Mouse (Mus musculus) right cerebral cortex, adult 18-20 months (tissue): ENCODE measurements around the gene Rhbdf1.
"Not testable (repeated sequence)": the region's sequence is repeated elsewhere in the genome, so short reads cannot be mapped to it uniquely, and the experiment has no call there.

Source experiments
- DNase-seq: peaks from one replicate; pipeline ENCODE4 v3.0.0; 2022; ENCODE audit warnings: mixed read lengths

Rhbdf1 gene

DNA sequence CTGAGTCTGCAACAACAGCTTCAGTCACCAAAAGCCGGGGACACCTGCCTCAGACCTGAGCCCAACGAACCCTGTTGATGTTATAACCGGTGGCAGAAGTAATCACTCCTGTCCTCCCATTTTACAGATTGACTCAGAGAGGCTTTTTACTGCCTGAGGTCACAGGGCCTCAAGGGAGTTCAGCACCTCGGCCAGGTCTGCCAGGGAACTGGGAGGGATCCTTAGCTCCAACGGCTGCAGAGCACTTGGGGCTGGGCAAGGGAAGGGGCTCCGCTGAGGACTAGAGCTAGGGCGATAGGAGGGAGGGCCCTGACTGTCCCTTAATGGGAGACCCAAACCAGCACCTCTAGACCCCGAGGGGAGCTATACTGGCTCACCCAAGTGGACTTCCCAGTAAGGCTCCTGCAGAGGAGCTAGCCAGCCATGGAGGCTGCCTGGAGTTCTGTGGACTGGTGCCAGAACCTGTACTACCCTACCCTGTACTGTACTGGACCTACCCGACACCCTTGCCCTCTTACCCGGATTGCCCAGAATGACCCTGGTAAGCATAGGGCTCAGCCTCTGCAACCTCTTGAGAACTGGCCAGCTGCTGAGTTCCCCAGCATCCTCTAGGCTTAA lies 1.4 kb downstream of the Rhbdf1 start:
- DNase-seq: no peak

DNA sequence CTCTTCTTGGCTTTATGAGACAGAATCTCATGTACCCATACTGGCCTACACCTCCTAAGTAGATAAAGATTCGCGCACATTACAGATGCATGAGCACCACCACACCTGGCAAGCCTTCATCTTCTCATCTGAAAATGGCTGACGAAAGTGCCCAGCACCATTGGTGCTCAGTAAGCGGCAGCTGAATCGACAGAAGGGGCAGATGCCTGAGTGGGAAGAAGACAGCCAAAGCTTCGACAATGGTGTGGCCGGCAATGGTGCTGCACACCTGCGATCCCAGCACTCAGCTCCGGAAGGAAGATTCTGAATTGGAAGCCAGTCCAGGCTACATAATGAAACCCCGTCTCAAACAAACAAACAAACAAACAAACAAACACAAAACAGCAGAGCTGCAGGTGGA lies 2.8 kb downstream of the Rhbdf1 start:
- no peak for DNase-seq

DNA sequence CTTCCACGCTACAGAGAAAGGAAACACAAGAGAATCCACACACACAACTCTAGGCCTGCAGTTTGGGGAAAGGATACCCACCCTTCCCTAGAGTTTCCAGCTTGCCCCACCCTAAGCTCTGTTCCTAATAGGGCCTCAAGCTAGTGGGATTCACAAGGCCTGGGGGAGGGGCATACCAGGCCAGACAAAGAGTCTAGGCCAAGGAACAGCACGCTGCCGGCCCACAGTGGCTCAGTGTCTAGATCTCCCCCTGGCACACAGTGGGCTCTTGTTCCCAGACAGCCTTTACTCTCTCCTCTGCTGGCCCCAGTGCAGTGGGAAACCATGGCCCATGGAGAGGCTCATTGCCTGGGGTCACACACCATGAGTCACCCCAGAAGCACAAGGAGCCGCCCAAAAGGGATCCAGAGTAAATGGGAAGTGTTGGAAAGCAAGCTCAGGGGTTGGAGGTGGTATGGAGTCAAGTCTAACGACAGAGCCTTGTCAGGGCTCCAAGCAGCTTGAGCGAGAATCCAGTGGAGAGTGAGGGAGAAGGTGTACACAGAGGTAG lies 3.5 kb downstream of the Rhbdf1 start:
- no peak for DNase-seq

DNA sequence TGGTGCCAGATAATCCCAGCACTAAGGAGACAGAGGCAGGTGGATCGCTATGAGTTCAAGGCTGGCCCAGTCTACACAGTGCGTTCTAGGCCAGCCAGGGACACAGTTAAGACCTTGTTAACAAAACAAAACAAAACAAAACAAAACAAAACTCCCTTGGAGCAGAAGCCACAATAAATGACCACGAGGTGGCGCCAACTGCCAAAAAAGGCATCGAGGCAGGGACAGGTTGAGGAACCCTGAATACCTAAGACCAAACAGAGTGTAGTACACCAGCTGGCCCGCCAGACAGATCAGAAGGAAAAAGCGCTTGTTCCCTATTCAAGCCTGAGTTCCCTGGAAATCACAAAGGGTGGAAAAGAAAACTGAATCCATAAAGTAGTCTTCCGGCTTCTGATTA lies 5.2 kb downstream of the Rhbdf1 start:
- DNase-seq: no peak

DNA sequence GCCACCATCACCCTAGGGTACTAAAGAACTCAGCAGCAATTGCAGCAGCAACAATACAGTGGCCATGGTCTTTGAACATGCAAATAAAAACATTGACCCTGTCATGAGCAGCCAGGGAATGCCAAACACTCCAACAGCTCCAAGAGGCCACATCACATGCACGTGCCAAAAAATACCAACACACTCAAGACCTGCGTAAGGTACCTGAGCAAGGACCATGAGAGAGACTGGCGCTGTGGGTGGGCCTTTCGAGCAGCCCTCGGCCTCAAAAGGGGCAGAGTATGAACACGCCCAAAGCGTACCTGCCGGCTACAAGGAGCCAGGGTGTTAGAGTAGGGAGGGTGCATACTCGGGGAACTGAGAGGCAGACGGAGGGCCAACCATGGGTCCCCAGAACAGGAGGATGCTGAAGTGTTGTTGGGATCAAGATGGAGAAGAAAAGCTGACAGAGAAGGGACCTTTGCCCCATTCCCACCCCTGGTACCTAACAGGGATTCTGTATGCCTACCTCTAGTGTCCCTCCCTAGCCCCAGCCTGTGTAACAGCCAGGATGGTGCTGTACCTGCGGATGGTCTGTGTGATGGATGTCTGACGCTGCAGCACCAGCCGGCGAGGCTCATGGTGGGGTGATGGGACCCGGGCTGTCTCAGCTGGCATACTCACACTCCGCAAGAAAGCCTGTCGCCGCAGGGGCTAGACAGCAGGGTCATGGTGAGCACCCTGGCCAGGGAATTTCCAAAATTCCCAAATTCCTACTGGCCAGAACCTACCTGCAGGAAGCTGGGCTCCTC lies 6.5 kb downstream of the Rhbdf1 start:
- no peak for DNase-seq

DNA sequence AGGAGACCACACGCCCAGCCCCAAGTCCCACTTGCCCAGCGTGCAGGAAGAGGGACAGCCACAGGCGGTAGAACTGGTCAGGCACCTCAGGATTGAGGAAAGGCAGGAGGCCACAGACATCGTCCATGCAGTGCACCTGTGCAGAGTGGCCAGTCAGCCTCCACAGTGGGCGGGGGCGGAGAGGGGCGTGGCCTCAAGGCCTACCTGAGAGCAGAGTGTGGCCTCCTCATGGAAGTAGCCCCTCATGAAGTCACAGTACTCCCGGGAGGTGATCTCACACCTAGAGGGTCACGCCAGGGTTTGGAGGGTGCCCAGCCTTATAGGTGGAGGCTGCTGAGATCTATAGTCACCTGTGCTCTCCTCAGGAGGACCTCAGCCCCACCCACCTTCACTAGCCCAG lies 11.5 kb downstream of the Rhbdf1 start:
- DNase-seq: no peak

DNA sequence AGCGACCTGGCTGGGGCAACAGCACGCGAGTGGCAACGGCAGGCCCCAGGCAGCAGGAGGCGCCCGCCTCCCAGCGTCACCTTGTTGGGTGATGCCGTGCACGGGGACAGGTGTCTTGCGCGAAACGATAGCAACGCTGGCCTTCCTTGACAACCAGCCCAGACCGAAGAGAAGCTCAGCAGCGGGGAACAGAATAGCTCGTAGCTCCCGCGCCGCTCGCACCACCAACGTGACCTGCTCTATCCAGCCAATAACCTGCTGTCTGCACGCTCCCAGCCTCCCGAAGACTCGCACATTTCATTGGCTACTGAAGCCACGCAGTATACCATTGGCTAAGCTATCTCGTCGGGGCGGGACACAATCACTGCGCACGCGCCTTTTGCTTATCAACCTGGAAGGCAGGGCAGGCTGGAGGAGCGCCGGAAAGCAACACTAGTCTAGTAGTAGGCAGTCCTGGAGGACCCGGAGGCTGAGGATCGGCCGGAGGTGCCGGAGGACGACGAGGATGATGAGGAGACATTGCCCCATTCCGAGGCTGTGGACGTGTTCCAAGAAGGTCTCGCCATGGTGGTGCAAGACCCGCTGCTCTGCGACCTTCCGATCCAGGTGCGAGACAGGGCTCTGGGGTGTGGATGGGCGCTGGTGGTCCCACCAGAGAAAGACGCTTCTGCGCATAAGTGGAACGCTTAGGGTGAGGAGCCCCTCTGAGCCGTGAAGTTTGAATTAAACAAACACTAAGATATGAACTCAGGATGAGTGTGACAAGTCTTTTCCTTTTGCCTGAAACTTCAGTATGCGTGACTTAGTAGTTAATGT lies 16.8 kb downstream of the Rhbdf1 start, which contains the start of gene Snrnp25:
Gene Snrnp25 (plus strand): TSS at position 358 of the 816 bp plus-strand sequence.
- DNase-seq: peak; percentile 97

DNA sequence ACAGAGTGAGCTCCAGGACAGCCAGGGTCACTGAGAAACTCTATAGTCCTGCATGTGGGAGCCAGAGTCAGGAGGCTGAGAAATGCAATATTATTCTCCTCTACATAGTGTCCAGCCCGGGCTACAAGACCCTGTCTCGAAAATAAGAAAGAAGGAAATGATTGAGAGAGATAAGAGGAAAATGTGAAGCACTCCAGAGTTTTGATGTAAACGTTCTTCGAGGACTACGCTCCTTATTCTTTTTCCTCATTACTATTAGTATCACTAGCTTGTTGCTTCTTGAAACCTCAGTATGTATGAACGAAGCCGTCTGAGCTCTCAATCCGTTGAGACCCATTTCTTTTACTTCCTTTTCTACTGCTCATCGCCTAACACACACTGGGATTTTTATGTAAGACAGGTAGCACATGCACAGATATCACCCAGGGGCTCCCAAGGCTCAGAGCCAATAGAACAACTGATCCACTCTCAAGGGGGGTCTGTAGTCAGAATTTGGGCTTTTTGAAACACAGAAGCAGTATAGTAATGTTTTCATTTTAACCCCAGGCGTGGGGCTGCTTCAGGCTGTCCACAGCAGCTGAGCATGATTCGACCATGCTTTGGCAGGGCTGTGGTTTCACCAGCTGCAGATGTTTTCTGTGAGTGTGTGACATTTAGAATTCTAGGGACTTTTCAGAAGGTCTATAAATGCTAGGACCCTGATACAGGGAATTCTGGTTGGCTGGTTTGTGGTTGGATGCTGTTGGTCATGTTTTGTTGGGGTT lies 20.0 kb downstream of the Rhbdf1 start:
- no peak for DNase-seq

DNA sequence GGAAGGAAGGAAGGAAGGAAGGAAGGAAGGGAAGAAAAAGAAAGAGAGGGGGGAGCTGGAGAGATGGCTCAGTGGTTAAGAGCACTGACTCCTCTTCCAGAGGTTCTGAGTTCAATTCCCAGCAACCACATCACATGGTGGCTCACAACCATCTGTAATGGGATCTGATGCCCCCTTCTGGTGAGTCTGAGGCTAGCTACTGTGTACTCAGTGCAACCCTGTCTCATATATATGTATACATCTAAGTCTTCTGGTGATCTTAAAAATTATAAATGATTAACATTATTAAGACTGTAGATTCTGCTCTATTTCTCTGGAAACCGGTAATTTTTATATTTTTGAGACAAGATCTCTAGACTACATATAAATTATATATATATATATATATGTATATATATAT lies 21.1 kb downstream of the Rhbdf1 start:
- DNase-seq: not testable (repeated sequence)

DNA sequence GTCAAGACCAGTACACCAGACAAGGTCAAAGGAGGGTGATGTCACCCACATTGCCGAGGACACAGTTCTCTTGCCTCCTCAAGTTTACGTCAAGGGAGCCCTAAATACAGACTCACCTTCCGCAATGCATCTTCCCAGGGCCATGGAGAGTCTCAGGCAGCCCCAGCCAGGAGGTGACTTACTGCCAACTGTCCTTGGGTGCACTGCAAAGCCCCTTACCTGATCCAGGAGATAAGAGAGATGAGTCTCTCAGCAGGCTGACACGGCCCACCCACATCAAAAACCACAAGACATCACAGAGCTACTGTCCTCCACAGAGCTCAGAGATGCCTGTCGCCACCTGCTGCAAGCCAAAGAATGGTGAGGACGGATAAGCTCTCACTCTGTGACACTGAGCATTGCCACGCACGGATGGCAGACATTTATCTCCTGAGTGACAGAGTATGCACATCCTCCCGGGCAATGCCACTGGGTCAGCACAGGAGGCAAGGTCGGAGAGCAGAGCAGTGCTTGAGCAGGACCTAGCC lies 22.0 kb downstream of the Rhbdf1 start, which contains the start of gene Il9r:
Gene Il9r (minus strand): TSS at position 205 of the 527 bp plus-strand sequence.
- no peak for DNase-seq

DNA sequence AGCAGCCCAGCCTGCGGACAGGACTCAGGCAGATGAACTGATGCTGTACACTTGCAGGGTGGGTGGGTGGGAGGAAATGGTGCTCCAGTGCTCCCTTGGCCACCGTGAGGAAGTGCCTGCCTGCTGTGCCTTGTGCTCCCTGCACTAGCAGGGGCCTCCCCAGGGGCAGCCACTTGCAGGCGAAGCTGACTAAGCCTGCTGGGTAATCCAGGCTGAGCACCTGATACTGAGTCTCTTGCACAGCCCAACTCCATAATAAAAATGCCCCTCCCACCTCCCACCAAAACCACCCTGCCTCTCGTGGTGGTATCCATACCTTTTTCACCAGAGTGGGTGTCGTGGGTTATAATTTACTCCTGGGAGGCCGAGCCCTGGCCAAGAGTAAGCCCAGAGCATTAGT lies 22.9 kb downstream of the Rhbdf1 start:
- DNase-seq: no peak

DNA sequence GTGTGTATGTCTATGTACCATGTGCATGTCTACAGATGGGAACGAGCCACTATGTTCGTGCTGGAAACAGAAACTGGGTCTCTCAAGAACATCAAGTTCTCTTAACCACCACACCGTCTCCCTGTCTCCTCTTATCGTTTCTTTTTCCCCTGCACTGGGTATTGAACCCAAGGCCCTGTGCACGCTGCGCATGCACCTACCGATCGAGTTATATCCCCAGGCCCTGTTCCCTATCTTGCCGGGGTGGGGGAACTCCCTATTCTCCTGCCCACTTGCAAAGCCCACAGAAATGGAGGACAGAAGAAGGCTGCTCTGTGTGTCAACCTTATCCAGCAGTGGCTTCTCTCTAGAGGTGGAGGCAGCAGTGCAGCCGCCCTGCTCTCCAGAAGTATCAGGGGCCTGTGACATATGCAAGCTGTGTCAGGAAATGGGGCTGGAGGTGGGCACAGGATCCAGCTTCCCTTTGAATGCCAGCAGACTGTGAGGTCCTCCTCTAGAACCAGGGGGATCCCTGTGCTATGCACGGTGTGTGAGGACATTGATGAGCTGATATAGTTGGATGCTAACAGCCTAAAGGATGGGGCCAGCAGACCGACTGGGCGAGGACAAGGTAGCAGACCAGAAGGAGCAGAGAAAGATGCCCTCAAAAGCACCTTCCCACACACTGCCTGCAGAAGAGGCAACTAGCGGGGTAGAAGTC lies 23.7 kb downstream of the Rhbdf1 start:
- DNase-seq: no peak

DNA sequence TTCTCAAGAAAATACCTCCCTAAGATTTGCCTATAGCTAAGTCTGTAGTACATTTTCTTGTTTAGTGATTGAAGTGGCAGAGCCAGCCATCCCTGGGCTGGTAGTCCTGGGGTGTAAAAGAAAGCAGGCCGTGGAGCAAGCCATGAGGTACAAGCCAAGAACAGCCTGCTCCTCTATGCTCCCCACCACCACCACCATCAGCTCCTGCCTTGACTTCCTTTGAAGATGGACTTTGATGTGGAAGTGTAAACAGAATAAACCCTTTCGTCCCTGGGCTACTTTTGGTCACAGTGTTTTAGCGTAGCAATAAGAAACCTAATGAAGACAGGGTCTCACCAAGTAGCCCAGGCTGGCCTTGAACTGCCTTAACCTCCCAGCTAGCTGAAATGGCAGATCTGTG lies 24.3 kb downstream of the Rhbdf1 start:
- no peak for DNase-seq

DNA sequence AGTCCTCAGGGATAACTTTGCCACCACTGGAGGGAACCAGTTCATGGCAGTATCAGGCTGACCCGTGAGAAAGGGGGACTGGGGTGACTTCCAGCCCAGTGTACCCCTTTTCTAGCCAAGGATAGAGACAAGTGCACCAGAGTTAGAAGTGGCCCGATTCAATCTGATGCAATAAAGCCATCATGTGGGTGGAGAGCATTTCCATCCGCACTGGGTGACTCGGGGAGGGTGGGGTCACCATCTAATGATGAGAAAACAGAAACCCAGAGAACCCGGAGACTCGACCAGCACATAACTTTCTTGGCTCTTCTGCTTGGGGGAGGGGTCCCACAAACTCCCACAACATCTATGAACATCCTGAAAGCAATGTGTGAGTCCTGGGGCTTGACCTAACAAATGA lies 25.4 kb downstream of the Rhbdf1 start:
- no peak for DNase-seq

DNA sequence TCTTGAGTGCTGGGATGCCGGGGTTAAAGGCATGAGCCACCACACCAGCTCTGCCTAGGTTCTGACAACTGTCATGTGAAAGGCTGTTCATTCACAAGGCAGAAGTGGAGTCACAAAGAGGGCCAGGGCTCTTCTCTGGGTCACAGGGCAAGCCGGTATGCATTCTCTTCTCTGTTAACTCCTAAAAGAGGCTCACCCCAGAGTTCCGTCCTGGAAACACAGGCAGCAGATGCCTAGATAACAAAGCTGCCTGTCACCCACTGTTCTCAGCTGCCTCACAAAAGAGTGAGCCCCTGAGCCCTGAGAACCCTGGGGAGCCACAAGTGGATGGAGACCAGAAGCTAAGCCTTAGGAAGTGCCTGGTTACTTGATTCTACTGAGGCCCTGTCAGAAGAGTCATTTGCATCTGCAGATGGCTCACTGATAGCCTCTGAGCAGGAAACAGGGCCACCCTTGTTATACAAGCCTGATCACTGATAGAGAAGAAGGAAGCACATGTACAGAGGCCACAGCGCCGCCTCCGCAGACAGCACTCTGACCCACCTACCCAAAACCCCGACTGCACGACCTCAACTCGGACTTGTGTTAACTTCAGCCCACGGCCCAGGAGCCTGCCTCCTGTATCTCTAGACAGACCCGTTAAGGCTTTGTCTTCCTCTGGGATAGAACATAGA lies 26.1 kb downstream of the Rhbdf1 start:
- DNase-seq: no peak

DNA sequence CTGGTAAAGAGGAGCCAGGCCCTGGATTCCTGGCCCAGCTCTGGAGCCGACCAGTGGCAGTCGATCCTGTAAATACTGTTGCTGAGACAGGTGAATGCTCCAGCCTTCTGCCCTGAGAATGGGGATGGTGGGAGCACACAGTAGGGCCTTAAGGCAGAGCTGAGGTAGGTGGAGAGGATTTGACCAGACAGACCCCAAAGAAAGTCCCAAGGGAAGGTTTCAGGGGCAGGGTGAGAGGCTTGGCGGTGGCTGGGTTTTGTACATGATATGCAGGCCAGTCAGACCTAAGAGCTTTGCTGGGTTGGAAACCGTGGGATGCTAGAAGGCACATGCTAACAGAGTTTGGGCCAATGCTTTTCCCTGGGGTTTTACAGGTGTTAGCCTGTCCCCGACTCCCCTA lies 27.5 kb downstream of the Rhbdf1 start:
- no peak for DNase-seq

DNA sequence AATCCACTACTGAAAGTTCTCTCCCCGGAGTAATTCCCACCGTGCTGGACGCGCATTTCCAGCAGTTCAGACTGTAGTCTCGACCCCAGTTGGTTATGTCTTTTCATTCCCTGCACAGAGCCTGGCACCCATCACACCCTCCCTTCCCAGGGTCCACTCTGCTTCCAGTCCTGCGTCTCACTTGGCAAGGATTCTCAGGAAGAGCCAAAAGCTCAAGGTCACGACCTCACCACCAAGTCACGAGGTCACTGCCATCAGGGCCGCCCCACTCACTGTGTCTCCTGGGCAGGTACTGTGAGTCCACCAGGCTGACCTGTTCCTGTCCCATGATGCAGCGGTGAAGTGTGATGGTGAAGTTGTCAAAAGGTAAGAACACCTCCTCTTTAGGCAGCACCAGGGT lies 28.0 kb downstream of the Rhbdf1 start:
- DNase-seq: no peak

DNA sequence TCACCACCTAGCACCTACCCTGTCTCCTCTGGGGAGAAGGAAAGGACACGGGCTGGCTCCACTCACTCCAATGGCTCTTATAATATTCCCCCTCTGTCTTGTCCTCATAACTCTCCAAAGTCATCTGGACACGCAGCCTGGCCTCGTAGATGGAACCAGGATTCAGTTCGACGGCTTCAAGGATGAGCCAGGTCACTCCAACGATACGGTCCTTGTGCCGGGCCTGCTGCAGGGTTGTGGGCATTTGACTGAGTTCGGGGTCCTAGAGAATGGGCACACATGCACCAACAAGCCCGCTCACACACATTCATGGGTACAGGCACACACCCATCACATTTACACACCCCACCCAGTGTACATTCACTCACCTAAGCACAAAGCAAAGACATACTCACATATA lies 28.9 kb downstream of the Rhbdf1 start:
- DNase-seq: no peak

DNA sequence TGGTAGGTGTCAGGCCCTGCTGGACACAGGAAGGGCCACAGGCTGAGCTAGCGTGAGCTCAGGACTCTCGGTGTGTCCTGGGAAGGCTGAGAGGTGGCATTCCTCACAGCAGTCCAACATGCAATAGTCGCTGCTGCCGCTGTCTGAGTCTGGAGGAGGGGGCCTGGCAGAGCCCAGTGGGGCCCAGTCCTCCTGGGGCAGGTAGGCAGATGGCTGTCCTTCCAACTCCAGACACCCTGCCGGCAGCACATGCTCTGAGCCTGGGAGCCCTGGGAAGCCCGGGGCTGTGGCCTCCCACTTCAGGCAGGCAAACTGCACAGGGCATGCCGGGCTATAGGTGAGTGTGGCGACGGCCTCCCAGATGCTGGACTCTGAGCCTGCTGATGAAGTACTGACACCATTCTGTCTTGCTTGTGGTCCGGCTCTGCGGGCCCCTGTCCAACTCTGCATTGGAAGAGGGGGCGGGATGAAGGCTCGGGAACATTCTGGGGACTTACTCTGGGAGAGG lies 31.4 kb downstream of the Rhbdf1 start:
- no peak for DNase-seq

DNA sequence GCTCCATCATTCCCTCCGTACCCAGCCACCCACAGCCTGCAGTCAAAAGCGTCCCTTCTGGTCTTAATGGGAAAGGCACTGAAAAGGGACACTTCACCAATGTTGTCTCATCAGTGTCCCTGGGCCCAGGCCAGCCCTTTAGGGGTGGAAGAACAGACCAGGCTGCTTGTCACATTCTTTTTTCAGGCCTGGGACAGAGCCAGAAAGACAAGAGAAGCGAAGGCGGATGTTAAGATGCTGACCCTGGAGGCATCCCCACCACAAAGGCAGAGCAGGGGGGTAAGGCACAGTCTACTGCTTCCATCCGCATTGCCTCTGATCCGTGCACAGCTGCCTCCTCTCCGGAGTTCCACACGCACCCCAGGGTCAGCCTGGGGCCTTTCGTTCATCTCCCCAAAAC lies 32.0 kb downstream of the Rhbdf1 start:
- DNase-seq: no peak

DNA sequence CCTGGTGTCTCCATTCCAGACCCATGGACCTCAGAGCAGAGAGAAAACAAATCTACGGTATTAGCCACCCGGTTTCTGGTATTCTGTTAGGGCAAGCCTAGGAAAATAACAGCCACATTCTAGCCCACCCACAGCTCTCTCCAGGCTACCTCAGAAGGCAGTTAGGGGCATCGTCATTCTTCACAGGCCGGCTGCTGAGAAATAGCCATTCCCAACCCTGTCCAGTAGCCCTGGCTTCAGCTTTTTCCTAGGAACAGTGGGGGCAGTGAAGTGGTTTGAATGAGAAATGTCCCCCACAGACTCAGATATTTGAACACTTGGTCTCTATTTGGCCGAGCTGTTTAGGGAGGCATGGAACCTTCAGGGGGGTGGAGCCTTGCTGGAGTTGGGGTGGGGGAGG lies 32.7 kb downstream of the Rhbdf1 start:
- DNase-seq: no peak
